Mouse (Mus musculus): ENCODE results near the gene C1qtnf1.

GRCm38 (mm10) chr11:118484169-118484568 lies 56.2 kb downstream of the C1qtnf1 start:
- no peak for TF ChIP-seq EP300 (IDR thresholded peaks at IDR 0.05; ENCODE audit: low read depth)
- TF ChIP-seq CTCF (IDR thresholded peaks at IDR 0.05; ENCODE audit: low read depth) = no peak
